Comparison of ENCODE assay signal across 26 mouse cellular contexts in the genomic region with DNA sequence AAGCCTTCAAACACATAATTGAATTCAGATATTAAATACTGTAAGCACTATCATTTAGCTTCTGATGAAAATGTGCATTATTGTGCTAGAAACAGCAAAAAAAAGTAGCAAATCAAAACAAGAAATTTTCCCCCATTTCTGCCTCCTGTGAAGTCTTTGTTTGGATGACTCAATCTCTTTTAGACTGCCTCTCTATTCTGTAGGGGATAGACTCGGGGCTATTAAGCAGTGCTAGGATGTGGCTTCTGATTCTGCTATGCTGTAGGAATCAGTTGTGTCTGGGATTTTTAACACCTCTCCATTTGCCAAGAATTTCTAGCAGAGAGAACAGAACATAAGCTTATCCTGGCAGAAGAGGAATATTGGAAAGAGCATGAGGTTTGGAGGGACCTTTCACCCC.
A peak's percentile ranks its signal among the peaks of the same experiment; 100 is the strongest.
DNase-seq lines count a peak whose midpoint lies in the region; ATAC-seq and TF ChIP-seq lines count a peak whose summit lies in the region.
"Had no signal": no experiment of that assay in that cellular context is flagged by ENCODE, and none has a peak within 500 bp of the region (broad histone marks: within the 10 kb centered on the region; RNA-seq: fewer than 3 reads in every experiment).

No protein-coding gene starts in this region.

- DNase-seq in forebrain, embryonic 14.5 days (ENCODE audit: low spot score) = peak; percentile 54
- no peak for DNase-seq in forebrain, embryonic 10.5 days (ENCODE audit: extremely low spot score, low spot score)
- peak; percentile 20 for DNase-seq in forebrain, postnatal 0 days
- no peak for DNase-seq in neural tube, embryonic 10.5 days (ENCODE audit: extremely low spot score, low spot score)
- DNase-seq in right cerebral cortex, postnatal 4 days = no peak
- DNase-seq: adrenal gland, postnatal 10 days; adrenal gland, postnatal 36 days; cerebellum, adult 11-12 months; cerebellum, adult 8-10 months; cerebellum, postnatal 10 days; cerebellum, postnatal 36 days; embryo, embryonic 11 days; gastrocnemius, adult 2 months; gastrocnemius, postnatal 14 days; heart, postnatal 10 days; heart, postnatal 36 days had no signal

- ATAC-seq in forebrain, embryonic 14.5 days = no peak; the same call in 1 of the 2 replicates
- ATAC-seq in forebrain, postnatal 0 days = peak; percentile 27; the same call in 1 of the 2 replicates
- no peak for ATAC-seq in forebrain, embryonic 12.5 days (ENCODE audit: low FRiP score)
- ATAC-seq in neural tube, embryonic 15.5 days (ENCODE audit: low FRiP score) = no peak
- ATAC-seq: intestine, postnatal 0 days; Patski had no signal

- H3K4me1 ChIP-seq in forebrain, embryonic 14.5 days (ENCODE audit: control insufficient read depth, insufficient read depth, low read length) = peaks cover 5% of the 10 kb centered on the region; the same call in 1 of the 2 replicates
- 0 out of 2 replicates have a peak, but pooled peaks cover 6% of the 10 kb centered on the region for H3K4me1 ChIP-seq in forebrain, embryonic 10.5 days
- H3K4me1 ChIP-seq in forebrain, postnatal 0 days (ENCODE audit: insufficient read depth) = no peaks in the 10 kb centered on the region
- H3K4me1 ChIP-seq in forebrain, embryonic 12.5 days = peaks cover 4% of the 10 kb centered on the region; the same call in 1 of the 2 replicates
- no peaks in the 10 kb centered on the region for H3K4me1 ChIP-seq in neural tube, embryonic 15.5 days
- H3K4me1 ChIP-seq: embryonic facial prominence, embryonic 10.5 days; embryonic facial prominence, embryonic 13.5 days; heart, embryonic 12.5 days; heart, embryonic 15.5 days; hindbrain, embryonic 15.5 days had no signal

- H3K27me3 ChIP-seq in forebrain, embryonic 14.5 days (replicated peaks; ENCODE audit: control insufficient read depth, insufficient read depth, low read length) = no peaks in the 10 kb centered on the region
- no peaks in the 10 kb centered on the region for H3K27me3 ChIP-seq in forebrain, embryonic 10.5 days (ENCODE audit: poor library complexity, severe bottlenecking)
- H3K27me3 ChIP-seq in forebrain, postnatal 0 days (ENCODE audit: insufficient read depth, low read length) = no peaks in the 10 kb centered on the region
- no peaks in the 10 kb centered on the region; the same call in 1 of the 2 replicates for H3K27me3 ChIP-seq in forebrain, embryonic 12.5 days
- no peaks in the 10 kb centered on the region for H3K27me3 ChIP-seq in neural tube, embryonic 15.5 days (replicated peaks)
- H3K27me3 ChIP-seq: embryonic facial prominence, embryonic 13.5 days; heart, embryonic 12.5 days; heart, embryonic 15.5 days; hindbrain, embryonic 15.5 days; Patski had no signal

- H3K4me3 ChIP-seq in forebrain, embryonic 14.5 days (ENCODE audit: low read depth, low read length) = no peak overlapping the region
- H3K4me3 ChIP-seq in forebrain, embryonic 10.5 days = no peak overlapping the region
- no peak overlapping the region for H3K4me3 ChIP-seq in forebrain, postnatal 0 days (ENCODE audit: low read depth, low read length)
- H3K4me3 ChIP-seq in forebrain, embryonic 12.5 days (replicated peaks) = no peak overlapping the region
- H3K4me3 ChIP-seq in neural tube, embryonic 15.5 days (replicated peaks) = no peak overlapping the region
- H3K4me3 ChIP-seq: embryonic facial prominence, embryonic 10.5 days; embryonic facial prominence, embryonic 13.5 days; erythroblast, embryonic 14.5 days; gastrocnemius, adult 2 months; heart, embryonic 12.5 days; heart, embryonic 15.5 days; hindbrain, embryonic 15.5 days had no signal

- H3K36me3 ChIP-seq in forebrain, embryonic 14.5 days (ENCODE audit: control insufficient read depth, insufficient read depth, low read length) = no peaks in the 10 kb centered on the region
- no peaks in the 10 kb centered on the region for H3K36me3 ChIP-seq in forebrain, embryonic 10.5 days (replicated peaks)
- H3K36me3 ChIP-seq in forebrain, postnatal 0 days (ENCODE audit: insufficient read depth) = no peaks in the 10 kb centered on the region
- H3K36me3 ChIP-seq in forebrain, embryonic 12.5 days (replicated peaks) = no peaks in the 10 kb centered on the region
- H3K36me3 ChIP-seq in neural tube, embryonic 15.5 days = no peaks in the 10 kb centered on the region
- H3K36me3 ChIP-seq: embryonic facial prominence, embryonic 10.5 days; embryonic facial prominence, embryonic 13.5 days; heart, embryonic 12.5 days; heart, embryonic 15.5 days; hindbrain, embryonic 15.5 days had no signal

- 22% methylated on average over 1 of the region's 1 CpGs for WGBS in forebrain, embryonic 14.5 days
- WGBS in forebrain, embryonic 10.5 days = 68% methylated on average over 1 of the region's 1 CpGs
- 19% methylated on average over 1 of the region's 1 CpGs for WGBS in forebrain, postnatal 0 days
- 35% methylated on average over 1 of the region's 1 CpGs for WGBS in forebrain, embryonic 12.5 days
- 24% methylated on average over 1 of the region's 1 CpGs for WGBS in neural tube, embryonic 15.5 days

- no peak overlapping the region for H3K9ac ChIP-seq in forebrain, embryonic 14.5 days (ENCODE audit: low read length)
- no peak overlapping the region for H3K9ac ChIP-seq in forebrain, postnatal 0 days
- no peak overlapping the region for H3K9ac ChIP-seq in forebrain, embryonic 12.5 days
- no peak overlapping the region for H3K9ac ChIP-seq in neural tube, embryonic 15.5 days (replicated peaks)
- H3K9ac ChIP-seq: embryonic facial prominence, embryonic 13.5 days; heart, embryonic 12.5 days; heart, embryonic 15.5 days; hindbrain, embryonic 15.5 days had no signal

- H3K9me3 ChIP-seq in forebrain, embryonic 14.5 days (replicated peaks; ENCODE audit: control insufficient read depth, low read length) = no peaks in the 10 kb centered on the region
- H3K9me3 ChIP-seq in forebrain, embryonic 10.5 days = no peaks in the 10 kb centered on the region
- H3K9me3 ChIP-seq in forebrain, postnatal 0 days (ENCODE audit: low read length) = no peaks in the 10 kb centered on the region
- no peaks in the 10 kb centered on the region for H3K9me3 ChIP-seq in forebrain, embryonic 12.5 days
- no peaks in the 10 kb centered on the region for H3K9me3 ChIP-seq in neural tube, embryonic 15.5 days (replicated peaks)
- H3K9me3 ChIP-seq: embryonic facial prominence, embryonic 10.5 days; embryonic facial prominence, embryonic 13.5 days; heart, embryonic 12.5 days; heart, embryonic 15.5 days; hindbrain, embryonic 15.5 days had no signal

- TF ChIP-seq CTCF in forebrain, postnatal 0 days (IDR thresholded peaks at IDR 0.05; ENCODE audit: low read depth) = no peak

- no peak overlapping the region for H3K4me2 ChIP-seq in forebrain, embryonic 14.5 days (ENCODE audit: low read length)
- no peak overlapping the region for H3K4me2 ChIP-seq in forebrain, postnatal 0 days (ENCODE audit: low read depth)
- no peak overlapping the region for H3K4me2 ChIP-seq in forebrain, embryonic 12.5 days
- no peak overlapping the region for H3K4me2 ChIP-seq in neural tube, embryonic 15.5 days
- H3K4me2 ChIP-seq: embryonic facial prominence, embryonic 13.5 days; heart, embryonic 12.5 days; heart, embryonic 15.5 days; hindbrain, embryonic 15.5 days had no signal

- H3K27ac ChIP-seq in forebrain, embryonic 14.5 days (ENCODE audit: low read depth, low read length) = no peak overlapping the region
- no peak overlapping the region for H3K27ac ChIP-seq in forebrain, embryonic 10.5 days
- H3K27ac ChIP-seq in forebrain, postnatal 0 days (ENCODE audit: low read depth, low read length) = no peak overlapping the region
- H3K27ac ChIP-seq in forebrain, embryonic 12.5 days = no peak overlapping the region
- H3K27ac ChIP-seq in neural tube, embryonic 15.5 days (replicated peaks) = 0 out of 2 replicates have a peak overlapping the region, but pooled peaks have one; percentile 25
- H3K27ac ChIP-seq: embryonic facial prominence, embryonic 10.5 days; embryonic facial prominence, embryonic 13.5 days; gastrocnemius, adult 2 months; heart, embryonic 15.5 days; hindbrain, embryonic 15.5 days had no signal

Comparison
In these comparisons a context has a peak if more than half of its experiments do, and no peak if none do; other contexts are left out.
1. DNase-seq: peak in forebrain, embryonic 14.5 days (single experiment) and forebrain, postnatal 0 days (single experiment); none in forebrain, embryonic 10.5 days (single experiment), neural tube, embryonic 10.5 days (single experiment) and right cerebral cortex, postnatal 4 days (single experiment).